Mouse (Mus musculus) bone marrow macrophage, adult 2 months (primary cell): Measurements from ENCODE around the gene Ppp1r12b. TPM values are rescaled to one million over a fixed set of nuclear protein-coding genes. Genes with fewer than 3 reads are reported as not detected.
A peak's percentile ranks its signal among the peaks of the same experiment; 100 is the strongest.

Experiments used
- H3K27ac ChIP-seq: 2 replicates; pipeline ENCODE4 v1.5.1; 2012; ENCODE audit warnings: low read depth, low read length; ENCODE audit not compliant: insufficient read depth
- H3K4me1 ChIP-seq: 2 replicates; pipeline ENCODE4 v1.6.1; 2012; ENCODE audit warnings: low read length; ENCODE audit not compliant: control insufficient read depth, insufficient read depth
- H3K4me3 ChIP-seq: 2 replicates; pipeline ENCODE4 v1.5.1; 2012; ENCODE audit warnings: mild to moderate bottlenecking, low read length, moderate library complexity; ENCODE audit not compliant: insufficient read depth
- CTCF ChIP-seq: IDR thresholded peaks from 2 replicates; pipeline ENCODE4 v1.5.1; 2012; ENCODE audit warnings: low read depth, mild to moderate bottlenecking, low read length, moderate library complexity
- POLR2A ChIP-seq: IDR thresholded peaks from 2 replicates; pipeline ENCODE4 v1.6.1; 2012; ENCODE audit warnings: mild to moderate bottlenecking, low read depth, low read length, borderline replicate concordance
- polyA plus RNA-seq: library from polyadenylated mRNA; stranded (reverse); fragments of >200 nt; gene quantifications from 2 replicates; pipeline ENCODE4 v1.2.4, GENCODE M21; 2012; ENCODE audit not compliant: missing spikeins, insufficient read depth, insufficient read length

Gene Ppp1r12b
- polyA plus RNA-seq, 1 experiment: 4.6 TPM

DNA sequence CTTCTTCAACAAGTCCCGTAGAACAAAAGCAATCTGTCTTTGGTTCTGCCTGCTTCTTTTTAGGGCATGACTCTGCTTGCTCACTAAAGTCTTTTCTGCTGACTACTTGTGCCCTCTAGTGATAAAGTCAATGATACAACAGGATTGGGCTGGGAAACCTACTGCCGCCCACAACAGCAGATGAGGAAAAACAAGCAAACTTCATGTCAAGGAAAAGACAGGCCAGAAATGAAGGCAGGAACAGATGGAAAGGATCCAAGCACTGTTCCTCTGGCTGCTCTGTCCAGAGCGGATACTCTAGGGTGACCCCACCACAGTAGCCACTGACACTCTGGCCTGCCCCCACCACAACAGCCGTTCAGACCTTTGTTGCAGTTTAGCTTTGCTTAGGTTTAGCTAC is 126.1 kb downstream of the Ppp1r12b start:
- Histone ChIP-seq H3K4me1 (no peaks in the 10 kb centered on the region), H3K27ac (no peak overlapping the region), H3K4me3 (no peak overlapping the region)
- TF ChIP-seq POLR2A (no peak), CTCF (no peak)

DNA sequence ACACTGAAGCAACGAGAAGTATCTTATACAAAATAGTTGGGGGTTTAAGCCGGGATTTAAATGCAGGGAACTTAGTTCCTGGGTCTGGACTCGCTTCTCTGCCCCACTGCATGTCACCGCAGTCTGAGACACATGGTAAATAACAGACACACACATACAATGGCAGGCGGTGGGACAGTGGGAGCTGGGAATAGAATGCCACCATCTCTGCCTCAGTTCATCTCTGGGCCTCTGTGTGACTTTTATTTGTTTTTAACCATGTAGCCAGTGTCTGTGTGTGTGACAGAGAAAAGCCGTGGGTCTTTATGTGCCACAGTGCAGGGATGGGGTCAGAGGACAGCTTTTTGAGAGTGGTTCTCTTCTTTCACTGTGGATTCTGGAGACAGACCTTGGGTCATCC is 130.8 kb downstream of the Ppp1r12b start:
- Histone ChIP-seq H3K4me1 (peaks cover 3% of the 10 kb centered on the region; the same call in 1 of the 2 replicates), H3K27ac (no peak overlapping the region), H3K4me3 (no peak overlapping the region)
- TF ChIP-seq POLR2A (no peak), CTCF (no peak)

DNA sequence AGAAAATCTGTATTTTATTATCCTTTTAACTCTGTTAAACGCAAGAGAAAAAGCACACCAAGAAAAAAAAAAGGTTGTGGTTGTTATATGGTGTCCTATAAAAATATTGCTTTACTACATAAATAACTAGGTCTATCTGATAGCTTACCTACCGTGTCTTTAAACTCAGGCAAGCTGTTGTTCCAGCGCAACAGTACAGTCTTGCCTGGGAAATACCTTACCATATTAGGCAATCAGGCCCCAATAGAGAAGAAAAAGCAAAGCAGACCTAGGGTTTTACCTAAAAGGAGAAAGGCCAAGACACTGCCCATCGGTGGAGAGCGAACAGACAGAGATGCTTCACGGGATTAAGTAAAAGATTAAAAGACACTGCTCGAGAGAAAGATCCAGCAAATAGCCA is 131.9 kb downstream of the Ppp1r12b start:
- Histone ChIP-seq H3K4me1 (peaks cover 13% of the 10 kb centered on the region), H3K4me3 (no peak overlapping the region), H3K27ac (no peak overlapping the region)
- TF ChIP-seq POLR2A (no peak), CTCF (no peak)

DNA sequence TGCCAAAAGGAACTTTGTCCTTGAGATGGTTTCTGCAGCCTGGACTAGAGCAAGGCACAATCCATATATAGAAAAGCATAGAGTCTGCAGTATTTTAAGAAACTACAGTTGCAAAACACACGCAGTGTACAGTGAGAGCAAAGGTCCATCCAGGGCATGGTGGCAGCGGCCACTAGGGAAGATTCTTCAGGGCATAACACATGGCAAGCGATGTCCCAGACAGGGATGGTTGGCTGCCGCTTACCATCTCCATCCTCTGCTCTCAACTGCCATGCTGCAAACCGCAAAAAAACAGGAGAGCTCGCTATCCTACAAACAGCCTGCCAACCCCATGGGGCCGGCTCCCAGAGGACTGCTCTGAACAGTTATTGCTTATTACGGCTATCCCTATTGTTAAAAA is 132.4 kb downstream of the Ppp1r12b start:
- no peak overlapping the region for H3K27ac ChIP-seq
- peaks cover 17% of the 10 kb centered on the region for H3K4me1 ChIP-seq
- H3K4me3 ChIP-seq: no peak overlapping the region
- TF ChIP-seq CTCF (no peak), POLR2A (no peak)

DNA sequence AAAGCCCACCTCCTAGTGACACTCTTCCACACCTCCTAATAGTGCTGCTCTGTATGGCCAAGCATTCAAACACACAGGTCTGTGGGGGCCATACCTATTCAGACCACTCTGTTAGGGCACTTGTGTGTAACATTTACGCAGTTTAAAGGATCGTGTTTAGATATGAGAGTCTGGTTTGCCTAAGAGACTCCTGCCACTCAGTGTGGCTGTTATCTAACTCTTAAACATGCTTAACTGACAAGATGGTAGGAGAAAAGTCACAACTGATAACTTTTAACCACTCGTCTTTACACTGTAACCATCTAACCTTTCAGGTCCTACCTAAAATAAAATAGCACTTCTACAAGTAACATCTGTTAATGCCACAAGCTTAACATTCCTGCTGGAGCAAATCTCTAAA is 134.9 kb downstream of the Ppp1r12b start:
- no peak overlapping the region for H3K27ac ChIP-seq
- TF ChIP-seq CTCF: no peak
- no peak for TF ChIP-seq POLR2A
- H3K4me3 ChIP-seq: no peak overlapping the region
- H3K4me1 ChIP-seq: peaks cover 37% of the 10 kb centered on the region

DNA sequence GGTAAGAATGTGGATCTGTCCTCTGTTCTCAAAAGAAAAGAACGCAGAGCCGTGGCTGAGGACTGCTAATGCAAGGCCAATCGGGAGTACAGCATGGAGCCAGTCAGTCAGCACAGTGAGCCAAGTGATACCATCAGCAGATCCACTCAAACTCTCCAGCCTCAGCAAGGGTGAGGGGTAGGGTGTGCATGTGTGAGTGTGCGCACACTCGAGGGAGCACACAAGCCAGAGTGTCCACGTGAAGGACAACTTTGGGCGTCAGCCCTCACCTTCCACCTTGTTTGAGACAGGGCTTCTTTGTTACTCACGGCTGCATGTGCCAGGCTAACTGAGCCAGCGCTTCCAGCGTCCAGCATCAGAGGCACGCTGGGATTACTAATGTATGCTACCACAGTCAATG is 136.5 kb downstream of the Ppp1r12b start:
- TF ChIP-seq CTCF (no peak), POLR2A (no peak)
- Histone ChIP-seq H3K4me3 (no peak overlapping the region), H3K4me1 (peaks cover 40% of the 10 kb centered on the region), H3K27ac (no peak overlapping the region)

DNA sequence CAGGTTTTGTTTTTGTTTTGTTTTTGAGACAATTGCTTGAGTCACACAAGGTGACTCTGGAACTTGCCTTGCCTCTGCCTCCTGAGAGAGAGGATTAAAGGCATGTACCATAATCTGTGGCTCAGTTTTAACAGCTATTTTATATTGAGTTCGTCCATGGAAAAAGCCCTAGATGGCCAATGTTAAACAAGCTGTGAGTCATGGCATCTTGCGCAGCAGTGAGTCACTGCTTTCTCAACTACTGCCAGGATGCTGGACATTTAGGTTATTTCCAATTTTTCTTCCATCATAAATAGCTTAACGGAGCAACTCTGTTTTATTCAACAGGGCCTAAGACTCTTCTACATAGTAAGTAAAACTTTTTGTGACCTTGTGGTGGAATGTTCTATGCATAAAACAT is 137.0 kb downstream of the Ppp1r12b start:
- H3K27ac ChIP-seq: peak overlapping the region; percentile 32
- no peak overlapping the region for H3K4me3 ChIP-seq
- TF ChIP-seq CTCF (no peak), POLR2A (no peak)
- peaks cover 40% of the 10 kb centered on the region for H3K4me1 ChIP-seq

DNA sequence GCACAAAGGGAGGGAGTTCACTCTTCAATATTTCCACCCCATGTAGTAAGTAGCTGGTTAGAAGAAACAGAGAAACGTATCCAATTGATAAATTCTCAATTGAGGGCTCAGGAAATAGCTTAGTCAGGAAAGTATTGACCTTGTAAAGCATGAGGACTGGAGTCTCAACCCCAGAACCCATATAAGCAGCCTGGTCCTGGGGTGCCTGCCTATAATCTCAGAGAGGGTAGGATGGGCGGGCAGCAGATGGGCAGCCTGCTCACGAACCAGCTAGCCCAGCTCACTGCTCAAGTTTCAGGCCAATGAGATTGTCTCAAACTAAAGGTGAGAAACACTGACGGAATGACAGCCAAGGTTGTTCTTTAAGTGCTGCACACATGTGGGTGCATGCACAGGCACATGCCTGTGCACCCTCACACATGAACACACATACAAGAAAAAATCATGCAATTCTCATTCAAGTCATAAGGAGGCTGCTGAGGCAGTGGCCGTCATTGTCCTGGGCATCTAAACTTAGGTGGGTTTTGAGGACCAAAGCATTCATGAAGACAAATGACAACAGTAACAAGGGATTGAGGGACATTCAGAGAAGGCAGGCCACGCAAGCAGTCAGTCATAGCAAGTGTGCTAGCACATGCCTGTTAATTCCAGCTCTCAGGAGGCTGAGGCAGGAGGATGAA is 137.7 kb downstream of the Ppp1r12b start:
- peak overlapping the region; percentile 32; the same call in 1 of the 2 replicates for H3K27ac ChIP-seq

DNA sequence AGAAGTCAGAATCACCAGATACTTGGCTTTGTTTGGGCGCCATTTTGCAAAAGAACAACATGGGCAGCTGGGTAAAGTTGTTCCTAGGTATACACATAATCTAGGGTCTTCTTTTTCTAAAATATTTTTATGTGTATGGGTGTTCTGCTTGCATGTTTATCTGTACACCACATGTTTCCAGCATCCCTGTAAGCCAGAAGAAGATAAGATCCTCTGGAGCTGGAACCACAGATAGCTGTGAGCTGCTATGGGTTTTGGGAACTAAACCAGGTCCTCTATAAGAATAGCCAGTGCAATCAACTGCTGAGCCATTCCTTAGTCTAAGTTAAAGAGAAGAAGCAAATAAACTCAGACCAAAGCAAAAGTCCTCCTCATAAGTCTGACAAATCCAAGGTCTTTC is 138.6 kb downstream of the Ppp1r12b start:
- Histone ChIP-seq H3K27ac (no peak overlapping the region), H3K4me3 (no peak overlapping the region), H3K4me1 (peaks cover 37% of the 10 kb centered on the region)
- TF ChIP-seq POLR2A (no peak), CTCF (no peak)

More for the DNA sequence above, 137.7 kb downstream of the Ppp1r12b start:
- TF ChIP-seq POLR2A (no peak), CTCF (no peak)
- Histone ChIP-seq H3K4me3 (no peak overlapping the region), H3K4me1 (peaks cover 37% of the 10 kb centered on the region)

DNA sequence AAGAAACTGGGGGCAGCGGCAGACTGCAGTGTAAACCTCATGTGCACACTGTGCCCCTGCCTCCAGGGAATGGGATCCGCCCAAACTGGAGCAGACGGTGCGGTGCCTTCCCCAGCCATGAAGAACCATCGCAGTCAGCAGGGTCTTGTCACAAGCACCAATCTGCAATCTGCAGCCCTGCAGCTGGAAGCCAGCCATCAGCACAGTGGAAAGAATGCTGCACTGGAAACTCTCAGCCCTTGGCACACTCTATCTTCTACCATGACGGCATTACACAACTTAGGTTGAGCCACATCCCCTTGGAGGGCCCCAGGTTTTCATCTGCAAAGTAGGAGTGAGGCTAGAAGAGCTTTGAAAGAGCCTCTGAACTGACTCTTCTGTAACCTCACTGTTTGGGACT is 139.1 kb downstream of the Ppp1r12b start:
- TF ChIP-seq POLR2A: no peak
- no peak for TF ChIP-seq CTCF
- Histone ChIP-seq H3K4me1 (peaks cover 37% of the 10 kb centered on the region), H3K27ac (no peak overlapping the region), H3K4me3 (no peak overlapping the region)
